Mouse (Mus musculus) hindbrain, embryonic 14.5 days (tissue): ENCODE measurements around the gene Irf2bpl. TPM values are rescaled to one million over a fixed set of nuclear protein-coding genes. Genes with fewer than 3 reads are reported as not detected.
A peak's percentile ranks its signal among the peaks of the same experiment; 100 is the strongest.

ENCODE experiments used
- ATAC-seq: fragments of 200-750 bp; cut with Nextera tagmentation; 2 replicates; pipeline ENCODE4 v1.8.0; 2017; ENCODE audit warnings: moderate number of reproducible peaks, mild to moderate bottlenecking, moderate TSS enrichment, moderate library complexity; ENCODE audit not compliant: low FRiP score
- DNase-seq: peaks from one replicate; pipeline ENCODE4 v3.0.0-alpha.2; 2015; ENCODE audit warnings: low spot score
- H3K27ac ChIP-seq: fragments of 300-500 bp; sonication (generic); 2 replicates; pipeline ENCODE4 v1.5.1; 2014; ENCODE audit warnings: mild to moderate bottlenecking, moderate library complexity
- H3K27me3 ChIP-seq: fragments of 300-500 bp; sonication (generic); 2 replicates; pipeline ENCODE4 v1.6.1; 2014; ENCODE audit warnings: mild to moderate bottlenecking, low read length, mixed read lengths; ENCODE audit not compliant: control insufficient read depth, insufficient read depth
- H3K36me3 ChIP-seq: fragments of 300-500 bp; sonication (generic); replicated peaks from 2 replicates; pipeline ENCODE4 v1.6.1; 2014; ENCODE audit not compliant: control insufficient read depth, insufficient read depth
- H3K4me1 ChIP-seq: fragments of 300-500 bp; sonication (generic); replicated peaks from 2 replicates; pipeline ENCODE4 v1.6.1; 2014; ENCODE audit warnings: antibody characterized with exemption, low read length, mixed read lengths; ENCODE audit not compliant: control insufficient read depth, insufficient read depth
- H3K4me2 ChIP-seq: fragments of 300-500 bp; sonication (generic); replicated peaks from 2 replicates; pipeline ENCODE4 v1.6.1; 2014; ENCODE audit warnings: mild to moderate bottlenecking, moderate library complexity
- H3K4me3 ChIP-seq: fragments of 300-500 bp; sonication (generic); replicated peaks from 2 replicates; pipeline ENCODE4 v1.5.1; 2014; ENCODE audit warnings: mild to moderate bottlenecking, low read length
- H3K9ac ChIP-seq: fragments of 300-500 bp; sonication (generic); 2 replicates; pipeline ENCODE4 v1.6.1; 2014
- H3K9me3 ChIP-seq: fragments of 300-500 bp; sonication (generic); 2 replicates; pipeline ENCODE4 v1.6.1; 2016; ENCODE audit warnings: low read length; ENCODE audit not compliant: control insufficient read depth
- WGBS: fragments of 180-500 bp; shearing (Covaris S2); extraction: QIAGEN DNeasy Blood & Tissue Kit; methylation state at CpG from one replicate; pipeline ENCODE4 v1.1.7; 2014; 5-methylcytosine and 5-hydroxymethylcytosine counted together
- polyA plus RNA-seq: library from polyadenylated mRNA; unstranded; fragments of >200 nt; fragmentation: Nextera tagmentation; extraction: Ambion mirVana; gene quantifications from 2 replicates; pipeline ENCODE4 v1.2.1, GENCODE M21; 2014

The Irf2bpl gene
- polyA plus RNA-seq, 1 experiment from 2014 or later = 64.5 TPM

DNA sequence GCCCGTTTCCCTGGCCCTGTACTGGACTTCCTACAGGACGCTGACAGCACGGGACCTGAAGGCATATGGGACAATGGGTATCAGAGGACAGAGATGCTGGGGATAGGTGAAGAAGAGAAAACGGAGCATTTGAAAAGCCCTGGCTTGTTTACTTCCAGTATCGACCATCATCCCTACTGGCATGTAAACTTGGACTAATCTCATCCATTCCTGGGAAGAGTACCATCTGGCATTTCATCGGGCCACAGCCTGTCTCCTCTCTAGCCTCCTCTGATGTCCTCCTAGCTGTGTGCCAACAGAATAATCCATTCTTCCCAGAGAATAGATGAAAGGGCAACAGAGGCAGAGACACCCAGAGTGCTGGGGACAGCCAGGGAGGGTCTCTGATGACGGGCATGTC, 31.0 kb upstream of the Irf2bpl start:
- Histone ChIP-seq H3K27ac (no peak overlapping the region), H3K4me3 (no peak overlapping the region), H3K36me3 (no peaks in the 10 kb centered on the region), H3K4me1 (peaks cover 50% of the 10 kb centered on the region), H3K9ac (no peak overlapping the region), H3K9me3 (no peaks in the 10 kb centered on the region), H3K4me2 (no peak overlapping the region), H3K27me3 (no peaks in the 10 kb centered on the region)
- WGBS = 78% methylated on average over 7 of the region's 7 CpGs
- ATAC-seq (no peak), DNase-seq (no peak)

DNA sequence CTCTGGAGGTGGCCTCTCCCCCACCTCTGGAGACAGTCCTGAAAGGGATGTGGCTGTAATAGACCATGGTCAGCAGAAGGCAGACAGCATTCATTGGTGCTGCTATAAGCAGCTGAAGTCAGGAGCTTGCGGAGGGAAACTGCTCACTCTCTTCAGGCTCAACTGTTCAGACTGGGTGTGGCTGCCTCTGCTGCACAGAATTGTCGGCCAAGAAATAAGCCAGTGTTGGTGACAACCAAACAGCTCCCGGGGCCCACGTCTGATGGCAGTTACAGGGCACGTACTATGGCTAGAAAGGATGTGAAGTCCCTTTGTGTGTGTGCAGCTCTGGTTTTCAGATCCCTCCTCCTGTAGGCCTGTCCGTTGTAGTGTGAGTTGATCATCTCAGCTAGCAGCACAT, 30.2 kb upstream of the Irf2bpl start:
- H3K4me1 ChIP-seq = peaks cover 47% of the 10 kb centered on the region
- no peak overlapping the region for H3K4me2 ChIP-seq
- H3K27me3 ChIP-seq = no peaks in the 10 kb centered on the region
- H3K9me3 ChIP-seq = no peaks in the 10 kb centered on the region
- WGBS = 61% methylated on average over 6 of the region's 6 CpGs
- ATAC-seq = no peak
- no peak overlapping the region for H3K4me3 ChIP-seq
- no peak for DNase-seq
- no peaks in the 10 kb centered on the region for H3K36me3 ChIP-seq
- H3K27ac ChIP-seq = 0 out of 2 replicates have a peak overlapping the region, but pooled peaks have one; percentile 29
- no peak overlapping the region for H3K9ac ChIP-seq

DNA sequence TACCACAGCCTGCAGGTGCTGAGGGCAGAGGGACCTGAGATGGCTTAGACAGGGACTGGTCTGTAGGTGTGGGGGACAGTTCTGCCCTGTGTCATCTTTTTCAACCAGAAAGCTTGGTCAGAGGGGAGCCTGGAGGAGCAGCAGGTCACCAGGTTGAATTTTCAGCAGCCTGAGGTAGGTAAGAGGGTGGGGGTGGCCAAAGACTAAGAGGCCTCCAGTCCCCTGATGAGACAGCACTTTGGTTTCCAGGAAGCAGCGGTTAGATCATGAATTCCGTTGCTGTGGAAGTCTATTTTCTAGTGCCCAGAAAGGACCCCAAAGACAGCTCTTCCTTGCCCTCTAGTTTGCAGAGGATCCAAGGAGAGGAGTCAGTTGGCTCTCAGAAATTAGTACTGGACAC, 29.8 kb upstream of the Irf2bpl start:
- WGBS = 46% methylated on average over 2 of the region's 2 CpGs
- Histone ChIP-seq H3K4me1 (peaks cover 43% of the 10 kb centered on the region), H3K4me2 (no peak overlapping the region), H3K27ac (0 out of 2 replicates have a peak overlapping the region, but pooled peaks have one; percentile 29), H3K4me3 (no peak overlapping the region), H3K9me3 (no peaks in the 10 kb centered on the region), H3K27me3 (no peaks in the 10 kb centered on the region), H3K9ac (no peak overlapping the region), H3K36me3 (no peaks in the 10 kb centered on the region)
- ATAC-seq (no peak), DNase-seq (no peak)

DNA sequence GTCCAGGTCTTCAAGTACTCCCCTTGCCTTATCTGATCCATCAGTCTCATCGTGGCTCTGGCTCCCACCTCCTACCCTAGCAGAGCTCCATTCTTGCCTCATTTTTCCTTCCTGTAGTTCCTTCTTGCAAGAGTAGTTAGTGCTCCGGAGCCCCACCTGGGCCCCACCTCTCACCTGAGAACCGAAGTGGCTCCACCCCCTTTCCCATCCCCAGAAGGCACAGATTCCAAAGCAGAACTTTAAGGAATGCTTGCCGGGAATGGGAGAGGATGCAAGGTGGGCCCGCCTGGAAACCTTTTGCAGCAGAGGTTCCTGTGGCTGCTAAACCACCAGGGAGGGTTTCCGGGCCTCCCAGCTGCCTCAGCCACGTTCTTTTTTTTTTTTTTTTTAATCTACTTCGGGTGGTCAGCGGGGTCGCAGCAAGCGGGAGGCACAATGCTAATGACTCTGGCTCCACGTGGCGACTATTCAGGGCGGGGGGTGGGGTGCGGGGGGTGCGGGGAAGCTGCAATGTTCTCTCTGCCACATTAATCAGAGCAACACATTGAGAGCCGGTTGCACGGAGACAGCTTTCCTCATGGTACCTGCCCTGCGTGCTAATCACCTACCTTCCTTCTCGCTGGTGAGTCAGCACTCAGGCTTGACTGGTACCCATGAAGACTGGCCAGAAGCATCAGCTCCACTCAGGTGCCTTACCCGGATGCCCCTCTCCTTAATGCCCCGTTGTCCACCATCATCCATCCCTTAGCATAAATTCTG, 27.9 kb upstream of the Irf2bpl start:
- ATAC-seq (no peak), DNase-seq (no peak)
- Histone ChIP-seq H3K9me3 (no peaks in the 10 kb centered on the region), H3K4me1 (peaks cover 25% of the 10 kb centered on the region), H3K27ac (peak overlapping the region; percentile 93), H3K4me3 (no peak overlapping the region), H3K27me3 (0 out of 2 replicates have a peak, but pooled peaks cover 3% of the 10 kb centered on the region), H3K9ac (peak overlapping the region; percentile 4; the same call in 1 of the 2 replicates), H3K36me3 (no peaks in the 10 kb centered on the region), H3K4me2 (peak overlapping the region; percentile 31; the same call in 1 of the 2 replicates)
- 8% methylated on average over 21 of the region's 22 CpGs for WGBS

DNA sequence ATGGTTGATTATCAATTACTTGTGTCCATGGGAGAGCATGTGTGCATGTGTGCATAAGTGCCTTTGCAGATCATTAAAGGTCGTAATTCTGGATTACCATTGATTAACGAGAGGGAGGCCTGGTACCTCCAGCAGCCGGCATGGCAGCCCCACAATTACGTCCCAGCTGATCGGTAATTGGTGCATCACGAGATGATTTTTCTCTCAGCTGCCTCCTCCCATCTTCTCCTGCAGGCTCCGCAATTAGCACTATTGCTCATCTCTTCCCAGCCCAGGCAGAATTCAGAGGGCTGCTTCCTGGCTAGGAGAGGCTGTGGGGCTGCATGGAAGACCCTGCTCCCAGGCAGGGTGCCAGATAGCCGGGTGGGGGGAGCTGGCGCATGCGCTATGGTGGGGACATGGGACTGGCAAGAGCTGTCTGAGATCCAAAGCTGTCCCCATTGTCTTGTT, 26.9 kb upstream of the Irf2bpl start:
- no peaks in the 10 kb centered on the region for H3K36me3 ChIP-seq
- H3K9ac ChIP-seq = peak overlapping the region; percentile 4
- H3K9me3 ChIP-seq = no peaks in the 10 kb centered on the region
- WGBS = 20% methylated on average over 10 of the region's 10 CpGs
- 0 out of 2 replicates have a peak, but pooled peaks cover 3% of the 10 kb centered on the region for H3K27me3 ChIP-seq
- peak overlapping the region; percentile 93 for H3K27ac ChIP-seq
- H3K4me1 ChIP-seq = peaks cover 23% of the 10 kb centered on the region
- ATAC-seq (peak; percentile 91), DNase-seq (peak; percentile 86)
- H3K4me2 ChIP-seq = peak overlapping the region; percentile 31; the same call in 1 of the 2 replicates
- no peak overlapping the region for H3K4me3 ChIP-seq

DNA sequence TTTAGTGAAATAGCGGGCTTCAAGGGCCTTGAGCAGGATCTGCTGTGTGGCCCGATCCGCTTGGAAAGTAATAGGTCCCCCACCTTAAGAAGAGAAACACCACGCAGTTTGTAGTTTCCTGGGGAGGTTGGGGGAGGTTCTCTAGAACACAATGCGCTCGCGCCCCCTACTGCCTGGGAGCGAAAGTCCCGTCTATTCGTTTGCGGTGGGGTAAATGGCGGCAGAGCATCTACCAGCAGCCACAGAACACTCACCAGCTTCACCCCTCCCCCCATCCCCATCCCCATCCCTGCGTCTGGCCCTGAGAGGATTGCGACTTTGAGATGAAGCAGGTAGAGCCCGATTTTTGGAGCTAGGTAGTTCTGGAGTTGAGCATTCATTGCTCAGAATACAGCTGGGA, 21.8 kb upstream of the Irf2bpl start:
- 0 out of 2 replicates have a peak, but pooled peaks cover 3% of the 10 kb centered on the region for H3K27me3 ChIP-seq
- 4% methylated on average over 15 of the region's 15 CpGs for WGBS
- peak; percentile 77 for DNase-seq
- no peaks in the 10 kb centered on the region for H3K36me3 ChIP-seq
- H3K4me2 ChIP-seq = no peak overlapping the region
- no peak overlapping the region for H3K27ac ChIP-seq
- H3K4me3 ChIP-seq = no peak overlapping the region
- no peak overlapping the region for H3K9ac ChIP-seq
- H3K4me1 ChIP-seq = peaks cover 11% of the 10 kb centered on the region
- H3K9me3 ChIP-seq = no peaks in the 10 kb centered on the region
- ATAC-seq = peak; percentile 31; the same call in 1 of the 2 replicates

DNA sequence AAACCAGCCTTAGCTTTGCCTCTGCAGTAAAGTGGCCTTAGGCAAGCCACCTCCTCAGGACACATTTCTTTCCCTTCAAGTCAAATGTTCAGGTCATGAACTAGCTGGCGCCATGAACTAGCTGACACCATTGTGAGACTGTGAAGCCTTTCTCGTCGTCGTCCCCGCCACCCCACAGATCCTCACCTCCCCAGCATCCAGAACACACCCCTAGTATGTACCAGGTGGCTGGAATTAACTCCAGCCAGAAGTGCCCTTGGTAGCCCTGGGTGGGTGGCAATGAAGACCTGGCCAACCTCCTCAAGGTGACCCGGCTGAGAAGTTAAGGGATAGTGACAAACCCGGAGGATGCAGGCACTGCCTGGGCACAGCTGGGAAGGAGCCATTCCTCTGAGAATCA, 21.3 kb upstream of the Irf2bpl start:
- H3K4me1 ChIP-seq = 0 out of 2 replicates have a peak, but pooled peaks cover 6% of the 10 kb centered on the region
- no peak overlapping the region for H3K4me3 ChIP-seq
- H3K36me3 ChIP-seq = no peaks in the 10 kb centered on the region
- no peak overlapping the region for H3K27ac ChIP-seq
- no peak overlapping the region for H3K4me2 ChIP-seq
- WGBS = 65% methylated on average over 7 of the region's 7 CpGs
- H3K27me3 ChIP-seq = 0 out of 2 replicates have a peak, but pooled peaks cover 3% of the 10 kb centered on the region
- peak; percentile 19; the same call in 1 of the 2 replicates for ATAC-seq
- no peak overlapping the region for H3K9ac ChIP-seq
- H3K9me3 ChIP-seq = no peaks in the 10 kb centered on the region
- no peak for DNase-seq

DNA sequence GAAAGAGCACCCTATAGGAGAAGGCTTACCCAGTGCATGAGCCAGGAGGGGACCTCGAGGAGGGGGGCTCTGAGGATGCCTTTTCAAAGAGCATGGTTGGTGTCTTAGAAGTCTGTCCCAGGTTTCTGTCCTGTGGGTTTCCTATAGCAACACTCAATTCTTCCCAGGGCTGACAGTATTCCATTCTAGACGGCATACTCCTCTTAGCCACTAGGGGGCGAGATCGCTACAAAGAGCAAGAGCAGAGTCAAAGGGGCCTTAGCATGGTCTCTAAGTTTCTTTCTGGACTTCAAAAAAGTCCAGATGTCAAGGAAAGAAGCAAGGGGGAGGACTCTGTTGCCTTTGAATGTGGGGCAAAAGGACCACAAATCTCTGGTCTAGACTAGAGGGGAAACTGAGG, 20.6 kb upstream of the Irf2bpl start:
- DNase-seq (no peak), ATAC-seq (no peak)
- no peak overlapping the region for H3K27ac ChIP-seq
- WGBS = 4% methylated on average over 4 of the region's 4 CpGs
- no peaks in the 10 kb centered on the region for H3K9me3 ChIP-seq
- H3K4me2 ChIP-seq = no peak overlapping the region
- no peaks in the 10 kb centered on the region for H3K36me3 ChIP-seq
- 0 out of 2 replicates have a peak, but pooled peaks cover 3% of the 10 kb centered on the region for H3K27me3 ChIP-seq
- no peak overlapping the region for H3K4me3 ChIP-seq
- H3K4me1 ChIP-seq = 0 out of 2 replicates have a peak, but pooled peaks cover 7% of the 10 kb centered on the region
- no peak overlapping the region for H3K9ac ChIP-seq

DNA sequence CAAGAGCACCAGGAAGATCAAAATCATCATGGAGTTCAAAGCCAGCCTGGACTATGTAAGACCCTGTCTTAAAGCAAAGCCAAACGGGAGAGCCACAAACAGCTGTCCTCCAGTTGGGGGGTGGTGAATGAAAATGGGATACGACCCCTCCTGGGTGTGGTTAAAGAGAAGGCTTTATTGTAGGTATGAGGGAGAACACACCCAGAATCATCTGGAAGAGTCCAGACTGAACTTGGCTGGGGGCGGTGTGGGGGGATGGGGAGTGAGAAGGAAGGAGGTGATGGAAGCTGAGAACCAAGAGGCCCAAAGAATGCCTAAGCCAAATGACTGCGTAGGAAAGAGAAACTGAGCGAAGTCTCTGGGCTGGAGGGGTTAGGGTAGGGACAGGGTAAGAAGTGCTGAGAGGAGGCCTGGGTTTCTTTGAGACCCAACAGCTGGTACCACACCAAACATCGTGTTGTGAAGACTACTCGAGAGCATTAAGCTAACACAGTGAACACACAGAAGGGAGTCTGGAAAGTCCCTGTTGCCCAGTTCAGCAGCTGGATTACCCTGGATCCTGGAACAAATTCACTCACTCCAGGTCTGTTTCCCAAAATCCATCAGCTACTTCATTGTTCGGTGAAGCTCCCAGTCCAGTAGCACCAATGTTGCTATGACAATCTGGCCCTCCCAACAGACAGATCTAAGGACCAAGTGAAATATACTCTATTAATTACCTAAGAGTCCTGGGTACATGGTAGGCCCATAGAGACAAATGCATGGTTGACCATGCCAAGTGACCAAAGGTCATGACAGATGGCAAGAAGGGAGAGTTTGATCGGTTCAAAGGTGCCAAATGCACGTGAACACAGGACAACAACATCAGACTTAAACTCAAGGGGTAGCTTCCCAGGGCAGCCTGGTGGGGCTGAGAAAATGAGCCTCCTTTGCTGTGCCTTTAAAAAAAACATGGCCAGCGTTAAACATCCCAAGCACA, 19.5 kb upstream of the Irf2bpl start:
- Histone ChIP-seq H3K4me1 (0 out of 2 replicates have a peak, but pooled peaks cover 17% of the 10 kb centered on the region), H3K27ac (no peak overlapping the region), H3K4me3 (no peak overlapping the region), H3K27me3 (0 out of 2 replicates have a peak, but pooled peaks cover 2% of the 10 kb centered on the region), H3K9me3 (no peaks in the 10 kb centered on the region), H3K4me2 (no peak overlapping the region), H3K9ac (no peak overlapping the region), H3K36me3 (no peaks in the 10 kb centered on the region)
- ATAC-seq (no peak), DNase-seq (no peak)
- WGBS = 89% methylated on average over 11 of the region's 11 CpGs
